Mouse (Mus musculus) embryonic fibroblast, embryonic 13.5 days (primary cell): Measurements from ENCODE around the gene Gp9. TPM values are rescaled to one million over a fixed set of nuclear protein-coding genes. Genes with fewer than 3 reads are reported as not detected.

Experiments
- H3K27ac ChIP-seq: 2 replicates; pipeline ENCODE4 v1.5.1; 2012; ENCODE audit warnings: low read length, control low read depth, inconsistent platforms; ENCODE audit not compliant: insufficient read depth
- H3K4me1 ChIP-seq: 2 replicates; pipeline ENCODE4 v1.6.1; 2011; ENCODE audit warnings: low read length; ENCODE audit not compliant: control insufficient read depth, insufficient read depth
- H3K4me3 ChIP-seq: 2 replicates; pipeline ENCODE4 v1.5.1; 2011; ENCODE audit warnings: mild to moderate bottlenecking, control low read depth, low read length; ENCODE audit not compliant: insufficient read depth
- CTCF ChIP-seq: IDR thresholded peaks from 2 replicates; pipeline ENCODE4 v1.5.1; 2011; ENCODE audit warnings: mild to moderate bottlenecking, control low read depth, low read length, moderate library complexity, borderline replicate concordance; ENCODE audit not compliant: insufficient read depth
- POLR2A ChIP-seq: IDR thresholded peaks from 2 replicates; pipeline ENCODE4 v1.6.1; 2011; ENCODE audit warnings: low read depth, mild to moderate bottlenecking, control low read depth, low read length, moderate library complexity
- polyA plus RNA-seq: library from polyadenylated mRNA; stranded (reverse); fragments of >200 nt; gene quantifications from 2 replicates; pipeline ENCODE4 v1.2.4, GENCODE M21; 2011; ENCODE audit warnings: low read depth; ENCODE audit not compliant: missing spikeins, insufficient read length

The Gp9 gene
- polyA plus RNA-seq, 1 experiment = not detected

- Histone ChIP-seq H3K27ac (no peak overlapping the region), H3K4me3 (no peak overlapping the region), H3K4me1 (no peaks in the 10 kb centered on the region)
- TF ChIP-seq POLR2A = no peak
- TF ChIP-seq CTCF = no peak
These were observed 8.7 kb downstream of the Gp9 start for GRCm38 (mm10) chr6:87786621-87787020.

- no peak overlapping the region for H3K27ac ChIP-seq
- TF ChIP-seq CTCF (no peak), POLR2A (no peak)
- H3K4me1 ChIP-seq = no peaks in the 10 kb centered on the region
- no peak overlapping the region for H3K4me3 ChIP-seq
These were observed 9.4 kb downstream of the Gp9 start for GRCm38 (mm10) chr6:87787108-87787890.

GRCm38 (mm10) chr6:87788266-87788895 is 10.5 kb downstream of the Gp9 start:
- no peak for TF ChIP-seq CTCF
- no peak for TF ChIP-seq POLR2A
- Histone ChIP-seq H3K4me1 (no peaks in the 10 kb centered on the region), H3K4me3 (no peak overlapping the region), H3K27ac (no peak overlapping the region)

- no peak overlapping the region for H3K4me3 ChIP-seq
- TF ChIP-seq CTCF (no peak), POLR2A (no peak)
- H3K27ac ChIP-seq = no peak overlapping the region
- H3K4me1 ChIP-seq = no peaks in the 10 kb centered on the region
These were observed 11.2 kb downstream of the Gp9 start for GRCm38 (mm10) chr6:87788896-87789587.

GRCm38 (mm10) chr6:87789791-87790190 is 11.9 kb downstream of the Gp9 start:
- TF ChIP-seq POLR2A (no peak), CTCF (no peak)
- H3K27ac ChIP-seq = no peak overlapping the region
- no peaks in the 10 kb centered on the region for H3K4me1 ChIP-seq
- no peak overlapping the region for H3K4me3 ChIP-seq

- TF ChIP-seq CTCF (no peak), POLR2A (no peak)
- Histone ChIP-seq H3K4me3 (no peak overlapping the region), H3K27ac (no peak overlapping the region)
These were observed 13.1 kb downstream of the Gp9 start for GRCm38 (mm10) chr6:87790779-87791480.

GRCm38 (mm10) chr6:87791826-87792225 is 14.0 kb downstream of the Gp9 start:
- Histone ChIP-seq H3K4me1 (no peaks in the 10 kb centered on the region), H3K4me3 (no peak overlapping the region), H3K27ac (no peak overlapping the region)
- TF ChIP-seq CTCF (no peak), POLR2A (no peak)

More at GRCm38 (mm10) chr6:87790779-87791480, 13.1 kb downstream of the Gp9 start:
- no peaks in the 10 kb centered on the region for H3K4me1 ChIP-seq

GRCm38 (mm10) chr6:87793821-87794510 is 16.1 kb downstream of the Gp9 start:
- TF ChIP-seq POLR2A (no peak), CTCF (no peak)

More at GRCm38 (mm10) chr6:87793821-87794510, 16.1 kb downstream of the Gp9 start:
- Histone ChIP-seq H3K4me3 (no peak overlapping the region), H3K4me1 (no peaks in the 10 kb centered on the region), H3K27ac (no peak overlapping the region)
